7 mouse cellular contexts compared by ENCODE assay signal in the genomic region with DNA sequence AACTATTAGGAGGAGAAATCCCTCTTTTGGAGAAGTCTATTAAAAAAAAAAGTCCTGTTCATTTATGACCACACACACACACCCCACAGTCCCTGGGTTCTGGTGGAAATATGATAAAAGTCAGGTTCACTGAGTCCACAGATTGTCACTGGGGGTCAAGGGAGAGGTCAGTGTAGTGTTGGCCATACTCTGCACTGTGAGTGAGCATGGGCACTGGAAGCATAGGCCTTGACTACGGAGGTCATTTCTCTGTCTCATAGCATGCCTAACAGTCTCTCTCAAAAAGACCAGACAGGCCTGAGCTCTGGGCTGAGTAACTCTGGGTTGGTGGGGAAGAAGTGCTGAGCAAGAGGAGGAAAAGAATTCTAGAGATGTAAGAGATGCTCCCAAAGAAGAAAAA. TPM values are rescaled to one million over a fixed set of nuclear protein-coding genes. Genes with fewer than 3 reads are reported as not detected.
DNase-seq lines count a peak whose midpoint lies in the region; ATAC-seq and TF ChIP-seq lines count a peak whose summit lies in the region.

No protein-coding gene starts in this region.

- intact Hi-C loops in gastrocnemius, postnatal 14 days (cut with DNase I; ENCODE audit: low total_unique reads): no loop called here

- no peak for TF ChIP-seq EP300 in liver, embryonic 14.5 days (IDR thresholded peaks at IDR 0.05; ENCODE audit: low read depth)

- 77% methylated on average over 1 of the region's 1 CpGs for WGBS in neural tube, embryonic 11.5 days
- WGBS in forebrain, embryonic 15.5 days: 68% methylated on average over 1 of the region's 1 CpGs
- WGBS in liver, embryonic 14.5 days (ENCODE audit: insufficient replicate concordance): 85% methylated on average over 1 of the region's 1 CpGs

- no peak for ATAC-seq in neural tube, embryonic 11.5 days (ENCODE audit: insufficient read depth, low FRiP score, low TSS enrichment)
- no peak for ATAC-seq in forebrain, embryonic 15.5 days (replicated peaks)
- ATAC-seq in liver, embryonic 14.5 days (ENCODE audit: insufficient read depth): no peak

- no peak overlapping the region for H3K27ac ChIP-seq in neural tube, embryonic 11.5 days (ENCODE audit: low read depth, low read length)
- no peak overlapping the region for H3K27ac ChIP-seq in forebrain, embryonic 15.5 days (replicated peaks)
- H3K27ac ChIP-seq in liver, embryonic 14.5 days: peak overlapping the region; percentile 94

- peak overlapping the region; percentile 69 for H3K4me2 ChIP-seq in neural tube, embryonic 11.5 days (ENCODE audit: low read depth)
- peak overlapping the region; percentile 74 for H3K4me2 ChIP-seq in forebrain, embryonic 15.5 days (replicated peaks)
- H3K4me2 ChIP-seq in liver, embryonic 14.5 days (ENCODE audit: low read depth): peak overlapping the region; percentile 90

- H3K4me1 ChIP-seq in neural tube, embryonic 11.5 days (ENCODE audit: control insufficient read depth, insufficient read depth, low read length): peaks cover 32% of the 10 kb centered on the region
- peaks cover 43% of the 10 kb centered on the region for H3K4me1 ChIP-seq in forebrain, embryonic 15.5 days
- peaks cover 28 to 39% of the 10 kb centered on the region in 2 experiments for H3K4me1 ChIP-seq in liver, embryonic 14.5 days (replicated peaks; ENCODE audit: control insufficient read depth in 2 of 2, insufficient read depth in 2 of 2, low read length in 1 of 2)

- peak overlapping the region; percentile 100; the same call in 1 of the 2 replicates for H3K4me3 ChIP-seq in neural tube, embryonic 11.5 days (ENCODE audit: low read depth, low read length)
- H3K4me3 ChIP-seq in forebrain, embryonic 15.5 days: peak overlapping the region; percentile 100
- peak overlapping the region; percentile 86 to 94 for H3K4me3 ChIP-seq in liver, embryonic 14.5 days (ENCODE audit: insufficient read depth in 1 of 2, low read depth in 2 of 2, low read length in 2 of 2)

- H3K9ac ChIP-seq in neural tube, embryonic 11.5 days (ENCODE audit: low read length): no peak overlapping the region
- peak overlapping the region; percentile 32; the same call in 1 of the 2 replicates for H3K9ac ChIP-seq in forebrain, embryonic 15.5 days (replicated peaks)
- peak overlapping the region; percentile 100 for H3K9ac ChIP-seq in liver, embryonic 14.5 days (replicated peaks)

- no peak for DNase-seq in neural tube, embryonic 11.5 days (ENCODE audit: low spot score)
- no peak for DNase-seq in neural tube, embryonic 10.5 days (ENCODE audit: extremely low spot score, low spot score)
- no peak for DNase-seq in liver, embryonic 14.5 days (ENCODE audit: low read depth in 3 of 3, low spot score in 3 of 3)
- DNase-seq in left cerebral cortex, adult 8-10 months (ENCODE audit: low spot score in 2 of 2): no peak
- DNase-seq in layer of hippocampus, adult 11-12 months (ENCODE audit: low spot score): no peak
- no peak for DNase-seq in gastrocnemius, postnatal 14 days

- no peak for TF ChIP-seq CTCF in liver, embryonic 14.5 days (IDR thresholded peaks at IDR 0.05; ENCODE audit: low read depth)

- H3K36me3 ChIP-seq in neural tube, embryonic 11.5 days (ENCODE audit: control insufficient read depth, insufficient read depth, low read length): no peaks in the 10 kb centered on the region
- peaks cover 4% of the 10 kb centered on the region; the same call in 1 of the 2 replicates for H3K36me3 ChIP-seq in forebrain, embryonic 15.5 days
- H3K36me3 ChIP-seq in liver, embryonic 14.5 days (replicated peaks; ENCODE audit: control insufficient read depth, insufficient read depth, low read depth): peaks cover 35% of the 10 kb centered on the region

- H3K27me3 ChIP-seq in neural tube, embryonic 11.5 days (ENCODE audit: control insufficient read depth, insufficient read depth, low read length): no peaks in the 10 kb centered on the region
- H3K27me3 ChIP-seq in forebrain, embryonic 15.5 days: no peaks in the 10 kb centered on the region; the same call in 1 of the 2 replicates
- no peaks in the 10 kb centered on the region; the same call in 1 of the 2 replicates for H3K27me3 ChIP-seq in liver, embryonic 14.5 days (ENCODE audit: control insufficient read depth, insufficient read depth, low read length)

- H3K9me3 ChIP-seq in neural tube, embryonic 11.5 days (ENCODE audit: control insufficient read depth, low read length): no peaks in the 10 kb centered on the region
- H3K9me3 ChIP-seq in forebrain, embryonic 15.5 days: no peaks in the 10 kb centered on the region
- no peaks in the 10 kb centered on the region for H3K9me3 ChIP-seq in liver, embryonic 14.5 days (ENCODE audit: control insufficient read depth, low read length)

RNA-seq across cellular contexts. Expression of a gene that starts 1.9 kb away (rescaled TPM):
- 1.5 and 2.8 TPM in 2 replicates for polyA plus RNA-seq in neural tube, embryonic 11.5 days (2014; fragmentation: Nextera tagmentation; extraction: Ambion mirVana)
- polyA plus RNA-seq in forebrain, embryonic 15.5 days (2015; fragmentation: Nextera tagmentation; extraction: Ambion mirVana): 1.2 and 1.8 TPM in 2 replicates
- polyA plus RNA-seq in liver, embryonic 14.5 days (2012; rRNA removed): 4.5 and 5.1 TPM in 2 replicates
- 6.3 and 8.4 TPM in 2 replicates for polyA plus RNA-seq in liver, embryonic 14.5 days (2014; fragmentation: Nextera tagmentation; extraction: Ambion mirVana)
- 1 to 10 TPM; 3.1 to 8.2 (median 5.0) TPM for total RNA-seq in left cerebral cortex, adult 8-10 months (2022)
- 1 to 10 TPM in 1 of 2 experiments, under 1 TPM in 1; 0.75 to 1.4 TPM for total RNA-seq in gastrocnemius, postnatal 14 days (2021)

RNA-seq across cellular contexts. Expression of a gene that starts 2.6 kb away (rescaled TPM):
- polyA plus RNA-seq in neural tube, embryonic 11.5 days (2014; fragmentation: Nextera tagmentation; extraction: Ambion mirVana): 26.7 and 30.6 TPM in 2 replicates
- 29.2 and 29.7 TPM in 2 replicates for polyA plus RNA-seq in forebrain, embryonic 15.5 days (2015; fragmentation: Nextera tagmentation; extraction: Ambion mirVana)
- 10.7 and 12.3 TPM in 2 replicates for polyA plus RNA-seq in liver, embryonic 14.5 days (2012; rRNA removed)
- polyA plus RNA-seq in liver, embryonic 14.5 days (2014; fragmentation: Nextera tagmentation; extraction: Ambion mirVana): 13.0 and 15.5 TPM in 2 replicates
- total RNA-seq in left cerebral cortex, adult 8-10 months (2022): 10 to 100 TPM; 63.1 to 76.0 (median 71.7) TPM
- 10 to 100 TPM; 45.8 to 49.0 TPM for total RNA-seq in gastrocnemius, postnatal 14 days (2021)
